Mouse (Mus musculus): ENCODE data around the gene Smarcd1.

- TF ChIP-seq POLR2A (IDR thresholded peaks at IDR 0.05; ENCODE audit: insufficient read depth, low read depth, low read length) = no peak
- no peak for TF ChIP-seq CTCF (IDR thresholded peaks at IDR 0.05; ENCODE audit: insufficient read depth, low read depth, low read length)
These were observed 10.0 kb upstream of the Smarcd1 start for GRCm38 (mm10) chr15:99691976-99692375.

Measured in olfactory bulb, adult 2 months (tissue).